Mouse (Mus musculus): ENCODE measurements at regions not wholly inside any gene's neighbourhood (a gene's known extent, or its start where the extent isn't known, plus 50 kb on each side); places are given as distances from the start of the nearest gene placed in this dataset.

- CTCF ChIA-PET, result no interaction called here
Observed at GRCm38 (mm10) chr3:42935418-42935817, 1193.0 kb downstream of the D3Ertd751e start.

GRCm38 (mm10) chr3:42977066-42977465, 1234.7 kb downstream of the D3Ertd751e start:
- CTCF ChIA-PET, result no interaction called here
